Mouse (Mus musculus) heart, postnatal 4 days (tissue): ENCODE measurements at regions not wholly inside any gene's neighbourhood (a gene's known extent, or its start where the extent isn't known, plus 50 kb on each side); places are given as distances from the start of the nearest gene placed in this dataset.
A peak's percentile ranks its signal among the peaks of the same experiment; 100 is the strongest.

Experiments
- DNase-seq: peaks from one replicate; pipeline ENCODE4 v3.0.0; 2021

- DNase-seq = peak; percentile 22
Observed at GRCm38 (mm10) chr13:10741391-10741790, 380.7 kb upstream of the Chrm3 start.

- DNase-seq = no peak
Observed at GRCm38 (mm10) chr13:10725745-10726171, 365.1 kb upstream of the Chrm3 start.

DNA sequence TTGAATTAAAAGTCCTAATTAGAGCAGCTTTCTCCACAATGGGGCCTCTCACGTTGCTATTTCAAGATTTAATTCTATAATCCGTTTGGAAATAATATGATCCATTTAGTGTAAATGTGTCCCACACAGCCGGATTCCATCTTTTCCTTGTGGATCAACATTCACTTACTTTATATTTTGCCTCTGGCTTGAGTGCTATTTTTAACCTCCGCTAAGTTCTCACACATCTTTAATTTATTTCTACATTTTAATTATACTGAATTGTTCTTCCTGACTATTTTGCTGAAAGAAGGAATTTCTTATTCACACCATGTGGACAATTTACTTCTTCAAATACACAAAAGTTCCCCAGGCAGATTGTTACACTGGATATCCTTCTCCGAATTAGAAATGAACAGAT, 364.7 kb upstream of the Chrm3 start:
- no peak for DNase-seq

- DNase-seq = no peak
Observed at GRCm38 (mm10) chr13:10720639-10721038, 360.0 kb upstream of the Chrm3 start.

DNA sequence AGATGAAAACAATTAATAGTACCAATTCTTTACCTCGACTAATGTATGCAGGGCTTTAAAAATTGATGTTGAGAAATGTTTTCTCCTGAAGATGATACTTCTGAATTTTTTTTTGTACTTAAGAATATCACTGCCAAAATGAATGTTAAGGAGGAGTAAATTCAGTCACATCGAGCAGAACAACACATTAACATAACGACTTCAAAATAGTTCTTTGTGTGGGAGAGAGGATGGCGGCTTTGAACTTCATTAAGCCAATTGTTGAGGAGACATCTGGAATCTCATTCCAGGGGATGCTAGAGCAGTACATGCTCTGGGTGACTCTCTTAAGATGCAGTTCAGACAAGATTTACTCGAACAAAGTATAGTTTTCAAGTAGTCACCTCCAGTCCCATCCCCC, 350.8 kb upstream of the Chrm3 start:
- DNase-seq = no peak

DNA sequence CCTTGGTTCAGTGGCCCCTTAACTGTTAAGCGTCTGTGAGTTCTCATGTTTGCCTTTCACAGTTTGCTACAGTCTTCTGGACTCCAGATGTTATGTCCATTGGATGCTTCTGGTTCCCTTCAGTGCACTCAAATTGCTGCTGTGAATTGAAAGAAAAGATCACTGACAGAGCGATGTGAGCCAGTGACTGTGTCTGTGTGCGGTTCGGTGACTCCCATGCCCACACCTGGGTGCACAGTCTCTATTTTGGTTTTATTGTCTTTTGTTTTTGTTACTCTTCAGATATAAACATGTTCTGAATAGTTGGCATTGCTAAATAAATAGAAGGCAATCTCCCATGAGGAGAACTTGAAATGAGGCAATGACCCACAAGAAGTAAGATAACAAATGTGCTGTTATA, 350.3 kb upstream of the Chrm3 start:
- DNase-seq = no peak

DNA sequence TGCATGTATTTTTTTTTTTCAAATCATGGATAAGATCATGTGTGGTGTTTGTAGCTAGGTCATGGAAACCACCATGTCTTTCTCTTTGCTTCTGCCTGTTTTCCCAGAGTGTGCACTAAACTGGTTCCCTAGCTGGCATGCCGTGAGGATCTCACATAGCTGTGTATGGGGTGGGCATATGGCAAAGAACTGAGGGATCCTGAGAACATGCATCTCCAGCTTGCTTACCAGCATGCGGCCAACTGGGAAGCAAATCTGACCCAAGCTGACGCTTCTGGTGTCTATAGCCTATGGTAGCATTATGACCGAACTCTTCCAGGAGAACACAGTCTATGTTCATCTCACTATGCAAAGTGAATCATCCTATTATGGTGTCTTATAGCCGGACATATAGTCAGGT, 336.5 kb upstream of the Chrm3 start:
- DNase-seq = no peak

DNA sequence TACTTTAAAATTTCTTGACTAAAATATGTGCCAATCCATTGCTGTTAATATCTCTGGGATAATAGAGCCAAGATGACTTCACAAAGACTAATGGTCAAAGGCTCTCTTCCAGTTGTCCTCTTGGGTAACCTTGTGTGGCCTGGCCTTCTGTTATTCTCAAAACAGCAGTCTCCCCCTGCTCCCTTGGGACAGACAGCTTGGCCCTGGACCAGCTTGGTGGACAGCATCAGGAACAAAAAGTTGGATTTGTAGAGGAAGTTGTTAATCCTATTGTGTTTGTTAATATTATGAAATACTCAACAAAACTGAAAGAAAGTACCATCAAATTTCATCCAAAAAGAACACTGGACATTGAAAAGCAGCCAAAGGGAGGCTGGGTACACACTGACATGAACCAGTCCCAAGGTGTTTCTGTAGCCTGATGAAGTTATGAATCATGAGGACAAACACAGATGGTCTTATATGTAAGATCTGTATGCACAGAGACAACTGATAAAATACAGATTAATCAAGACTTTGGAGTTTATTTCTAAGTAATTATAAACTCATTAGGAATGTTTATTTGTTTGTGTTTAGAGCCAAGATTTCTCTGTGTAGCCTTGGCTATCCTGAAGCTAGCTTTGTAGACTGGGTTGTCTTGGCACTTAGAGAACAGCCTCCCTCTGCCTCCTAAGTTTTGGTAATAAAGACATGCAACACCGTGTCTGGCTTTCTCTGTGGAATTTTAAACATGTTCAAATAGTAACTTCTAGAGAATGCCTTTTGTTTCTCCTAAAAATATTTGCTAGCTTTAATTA, 335.7 kb upstream of the Chrm3 start:
- DNase-seq = peak; percentile 74

GRCm38 (mm10) chr13:10691307-10691706, 330.7 kb upstream of the Chrm3 start:
- DNase-seq = no peak

- DNase-seq = no peak
Observed at GRCm38 (mm10) chr13:10687379-10687778, 326.7 kb upstream of the Chrm3 start.

DNA sequence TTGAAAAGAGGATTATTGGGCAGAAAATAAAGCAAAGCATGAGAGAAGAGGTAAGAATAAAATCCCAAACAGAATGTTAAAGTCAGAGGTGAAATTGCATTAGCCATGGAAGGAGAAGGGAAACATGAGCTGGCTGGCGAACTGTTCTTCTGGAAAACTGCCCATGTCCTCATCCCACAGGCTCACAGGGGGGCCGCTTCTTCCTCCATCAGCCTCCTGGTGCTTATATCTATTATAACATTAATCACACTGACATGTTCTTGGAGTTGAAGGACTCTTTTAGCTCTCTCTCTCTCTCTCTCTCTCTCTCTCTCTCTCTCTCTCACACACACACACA, 293.4 kb upstream of the Chrm3 start:
- DNase-seq = peak; percentile 7

GRCm38 (mm10) chr13:10653376-10654085, 292.9 kb upstream of the Chrm3 start:
- DNase-seq = peak; percentile 8

DNA sequence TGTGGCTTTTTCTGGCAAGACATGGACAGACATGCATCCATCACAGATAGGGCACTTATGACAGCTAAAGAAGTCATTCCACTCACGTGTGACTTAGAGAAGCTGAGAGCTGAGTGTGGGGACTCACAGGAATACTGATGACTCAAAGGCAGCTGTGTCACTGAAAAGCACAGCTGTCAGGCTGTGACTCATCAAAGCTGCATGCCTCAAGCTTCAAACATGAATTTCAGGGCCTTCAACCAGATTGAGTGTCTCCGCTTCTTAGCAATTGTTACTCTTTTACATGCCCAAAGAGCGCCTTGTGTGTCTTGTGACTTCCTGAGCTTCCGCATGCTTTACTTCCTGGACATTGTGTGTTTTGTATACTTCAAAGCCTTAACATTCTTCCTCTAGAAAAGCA, 276.2 kb upstream of the Chrm3 start:
- DNase-seq = peak; percentile 4

DNA sequence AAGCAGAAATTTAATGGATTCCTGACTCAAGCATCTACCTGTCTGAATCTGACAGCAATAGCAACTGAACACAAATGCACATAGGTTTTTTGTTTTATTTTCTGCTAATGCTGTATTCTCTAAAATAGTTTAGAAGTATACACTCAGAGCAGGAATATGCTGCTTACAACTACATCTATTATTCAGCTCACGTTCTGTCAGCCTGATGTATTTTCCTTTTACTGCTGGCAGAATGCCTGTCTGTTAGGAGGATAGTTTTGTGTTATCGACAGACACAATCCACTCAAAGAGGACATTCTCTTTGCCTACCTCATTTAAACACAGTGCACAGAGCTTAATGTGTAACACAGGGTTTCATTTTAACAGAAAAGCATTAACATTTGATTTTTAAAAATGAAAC, 269.8 kb upstream of the Chrm3 start:
- no peak for DNase-seq

DNA sequence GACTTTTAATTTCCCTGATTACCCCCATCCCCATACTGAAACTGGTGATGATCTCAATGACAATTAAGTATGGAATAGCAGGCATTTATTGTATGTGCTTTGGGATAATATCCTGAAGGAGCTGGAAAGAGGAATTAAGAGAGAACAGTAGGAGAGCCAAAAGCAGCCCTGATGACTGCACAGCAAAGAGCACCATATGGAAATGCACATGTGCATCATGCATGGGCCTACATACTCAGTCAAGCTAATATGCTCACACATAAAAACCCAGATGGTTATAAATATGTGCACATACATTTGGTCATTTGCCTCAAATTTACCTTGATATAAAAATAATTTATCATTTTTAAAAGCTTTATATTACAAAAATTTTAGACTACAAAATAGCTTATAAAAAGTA, 259.0 kb upstream of the Chrm3 start:
- no peak for DNase-seq

GRCm38 (mm10) chr13:10618421-10618954, 257.8 kb upstream of the Chrm3 start:
- no peak for DNase-seq

DNA sequence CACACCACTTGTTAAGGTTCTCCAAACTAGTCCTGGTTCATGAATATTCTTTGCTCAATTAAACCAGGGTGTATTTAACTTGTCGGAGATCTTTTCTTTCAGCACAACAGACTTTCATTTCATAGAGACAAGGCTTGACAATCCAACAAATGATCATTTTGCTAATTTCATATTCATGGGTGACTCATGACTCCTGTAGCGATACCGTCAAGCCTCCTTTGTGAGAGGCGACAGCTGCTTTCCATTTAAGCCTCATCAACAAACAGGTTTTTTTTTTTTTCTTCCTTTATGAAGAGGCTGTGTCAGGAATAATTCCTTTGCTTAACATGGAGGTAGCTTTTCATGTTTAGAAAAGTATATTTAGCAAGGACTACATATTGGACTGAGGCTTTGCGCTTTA, 214.3 kb upstream of the Chrm3 start:
- DNase-seq = no peak

- no peak for DNase-seq
Observed at GRCm38 (mm10) chr13:10566825-10567224, 206.2 kb upstream of the Chrm3 start.

DNA sequence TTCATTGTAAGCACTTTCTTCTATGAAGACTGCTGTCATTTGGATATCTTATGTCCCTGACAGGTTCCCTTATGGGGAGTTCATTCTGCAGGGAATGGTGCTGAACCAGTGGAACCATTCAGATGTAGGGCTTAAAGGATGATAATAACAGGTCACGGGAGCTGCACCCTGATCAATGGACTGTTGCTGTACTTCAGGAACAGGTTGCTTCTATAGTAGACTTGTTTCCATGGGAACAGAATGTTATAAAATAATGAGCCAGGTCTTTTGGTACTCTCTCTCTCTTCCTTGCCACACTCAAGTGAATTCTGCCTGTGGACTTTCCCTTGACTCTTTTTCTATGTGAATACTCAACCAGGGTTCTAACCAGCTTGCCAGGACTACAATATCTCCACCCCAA, 196.9 kb upstream of the Chrm3 start:
- no peak for DNase-seq

- no peak for DNase-seq
Observed at GRCm38 (mm10) chr13:10554595-10554994, 193.9 kb upstream of the Chrm3 start.

- no peak for DNase-seq
Observed at GRCm38 (mm10) chr13:10542723-10543122, 182.1 kb upstream of the Chrm3 start.

DNA sequence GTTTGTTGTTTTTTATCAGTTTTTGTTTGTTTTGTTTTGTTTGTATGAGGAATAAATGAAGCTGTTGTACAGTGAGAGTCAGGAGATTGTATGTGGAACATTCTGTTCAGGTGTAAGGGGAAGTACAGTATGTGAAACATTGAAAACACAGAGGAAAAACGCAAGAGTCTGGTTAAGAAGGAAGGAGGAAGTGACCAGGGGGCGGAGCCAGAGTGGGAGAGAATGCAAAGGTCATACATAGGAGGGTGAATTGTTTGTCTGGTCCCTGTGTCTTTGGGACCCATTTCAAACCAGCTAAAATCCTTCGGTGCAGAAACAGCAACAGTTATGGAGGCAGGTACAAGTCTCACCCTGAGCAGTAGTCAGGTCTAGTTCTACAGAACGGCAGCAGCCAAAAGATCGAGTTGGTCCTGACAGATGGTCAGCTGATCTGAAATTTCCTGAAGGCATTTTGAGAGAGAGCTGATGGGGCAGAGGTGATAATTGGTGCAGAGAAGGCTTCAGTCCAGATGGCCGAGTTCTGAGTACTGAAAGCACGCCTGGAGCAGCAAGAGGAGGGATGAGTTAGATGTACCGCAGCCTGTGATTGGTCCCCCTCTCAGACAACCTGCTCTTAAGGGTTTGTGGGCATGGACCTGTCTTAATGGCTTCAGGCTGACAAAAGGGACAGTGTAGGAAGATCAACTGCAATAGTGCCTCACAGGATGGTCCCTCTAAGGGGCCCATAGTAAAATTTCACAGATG, 179.7 kb upstream of the Chrm3 start:
- no peak for DNase-seq

GRCm38 (mm10) chr13:10538927-10539326, 178.3 kb upstream of the Chrm3 start:
- DNase-seq = peak; percentile 5
